Mouse (Mus musculus) kidney, postnatal 0 days (tissue): ENCODE results near the gene Arfgap1. TPM values are rescaled to one million over a fixed set of nuclear protein-coding genes. Genes with fewer than 3 reads are reported as not detected.

Experiments
- ATAC-seq: fragments of 200-750 bp; cut with Nextera tagmentation; replicated peaks from 2 replicates; pipeline ENCODE4 v1.8.0; 2017; ENCODE audit warnings: low read depth, moderate number of reproducible peaks, moderate TSS enrichment, moderate library complexity; ENCODE audit not compliant: low FRiP score
- DNase-seq: peaks from one replicate; pipeline ENCODE4 v3.0.0-alpha.2; 2016; ENCODE audit warnings: low spot score
- H3K27ac ChIP-seq: fragments of 300-500 bp; sonication (generic); 2 replicates; pipeline ENCODE4 v1.5.1; 2014; ENCODE audit warnings: mild to moderate bottlenecking
- H3K27me3 ChIP-seq: fragments of 300-500 bp; sonication (generic); 2 replicates; pipeline ENCODE4 v1.6.1; 2014; ENCODE audit warnings: low read length, mixed read lengths; ENCODE audit not compliant: insufficient read depth
- H3K36me3 ChIP-seq: fragments of 300-500 bp; sonication (generic); 2 replicates; pipeline ENCODE4 v1.6.1; 2014; ENCODE audit warnings: low read length, mixed read lengths; ENCODE audit not compliant: insufficient read depth
- H3K4me1 ChIP-seq: fragments of 300-500 bp; sonication (generic); replicated peaks from 2 replicates; pipeline ENCODE4 v1.6.1; 2014; ENCODE audit warnings: antibody characterized with exemption, low read length, mixed read lengths; ENCODE audit not compliant: insufficient read depth
- H3K4me2 ChIP-seq: fragments of 300-500 bp; sonication (generic); 2 replicates; pipeline ENCODE4 v1.6.1; 2014; ENCODE audit warnings: mild to moderate bottlenecking, low read length, moderate library complexity, mixed read lengths
- H3K4me3 ChIP-seq: fragments of 300-500 bp; sonication (generic); replicated peaks from 2 replicates; pipeline ENCODE4 v1.5.1; 2014; ENCODE audit warnings: low read depth, low read length
- H3K9ac ChIP-seq: fragments of 300-500 bp; sonication (generic); 2 replicates; pipeline ENCODE4 v1.6.1; 2014; ENCODE audit warnings: low read depth, low read length
- H3K9me3 ChIP-seq: fragments of 300-500 bp; sonication (generic); replicated peaks from 2 replicates; pipeline ENCODE4 v1.6.1; 2016; ENCODE audit warnings: low read length, inconsistent platforms, mixed read lengths
- CTCF ChIP-seq: IDR thresholded peaks from 2 replicates; pipeline ENCODE4 v1.5.1; 2016; ENCODE audit warnings: antibody characterized with exemption, low read depth, mild to moderate bottlenecking, moderate library complexity
- WGBS: fragments of 180-500 bp; shearing (Covaris S2); extraction: QIAGEN DNeasy Blood & Tissue Kit; methylation state at CpG from one replicate; pipeline ENCODE4 v1.1.7; 2014; 5-methylcytosine and 5-hydroxymethylcytosine counted together
- polyA plus RNA-seq: library from polyadenylated mRNA; unstranded; fragments of >200 nt; fragmentation: Nextera tagmentation; extraction: Ambion mirVana; gene quantifications from 2 replicates; pipeline ENCODE4 v1.2.1, GENCODE M21; 2015

Gene Arfgap1
- polyA plus RNA-seq, 1 experiment from 2014 or later, result 55.7 TPM

DNA sequence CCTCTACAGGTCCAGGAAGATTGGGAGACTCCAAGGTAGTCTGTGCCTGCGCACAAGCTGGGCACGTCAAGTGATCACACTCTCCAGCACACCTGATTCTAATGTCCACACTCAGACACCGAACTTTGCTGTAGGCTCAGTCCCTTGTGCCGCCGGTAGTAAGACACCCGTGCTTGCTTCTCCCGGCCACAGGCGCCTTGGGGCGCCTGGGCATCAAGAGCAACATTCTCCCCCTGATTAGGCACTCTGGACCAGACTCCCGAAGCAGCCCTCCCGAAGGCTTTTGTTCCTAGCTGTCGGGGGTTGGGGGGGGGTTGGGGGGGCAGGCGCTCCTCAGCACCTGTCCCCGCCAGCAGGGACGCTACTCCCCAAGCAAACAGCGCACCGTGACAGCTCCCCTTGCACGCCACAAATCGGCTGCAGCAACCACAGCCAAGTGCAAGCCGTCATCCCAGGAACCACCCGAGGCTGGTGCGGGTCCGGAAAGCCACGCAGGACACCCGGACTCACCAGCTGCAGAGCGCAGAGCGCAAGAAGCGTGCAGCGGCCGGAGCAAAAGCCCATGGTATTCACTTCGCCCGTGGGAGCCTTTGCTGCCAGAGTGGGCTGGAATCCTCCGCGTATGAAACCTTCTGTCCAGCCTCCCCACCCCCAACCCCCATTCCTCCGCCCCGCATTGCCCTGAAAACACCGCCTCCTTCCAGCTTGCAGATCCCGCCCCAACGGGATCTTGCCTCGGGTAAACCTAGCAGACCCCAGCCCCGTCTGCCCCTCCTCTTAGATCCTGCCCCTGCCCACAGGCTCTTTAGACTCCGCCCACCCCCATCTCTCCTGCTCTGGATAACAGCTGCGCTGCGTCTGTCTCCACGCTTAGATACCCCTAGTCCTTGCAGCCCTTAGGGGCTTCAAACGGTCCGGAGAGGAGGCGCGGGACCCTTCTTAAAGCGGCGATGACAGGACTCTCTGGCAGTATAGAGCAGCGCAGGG is 12.7 kb upstream of the Arfgap1 start, which contains the start of gene Nkain4:
TSS of gene Nkain4 (minus strand) at position 639 of the 987 bp plus-strand sequence.
- peak within 1 kb of the TSS; percentile 19; the same call in 1 of the 2 replicates for H3K27ac ChIP-seq
- no peaks in the 10 kb centered on the region for H3K27me3 ChIP-seq
- no peaks in the 10 kb centered on the region for H3K36me3 ChIP-seq
- DNase-seq (peak; percentile 92), ATAC-seq (peak; percentile 81)
- peak; percentile 22; the same call in 1 of the 2 replicates for TF ChIP-seq CTCF
- H3K4me3 ChIP-seq, result peak within 1 kb of the TSS; percentile 52
- peak within 1 kb of the TSS; percentile 54 for H3K9ac ChIP-seq
- peak within 1 kb of the TSS; percentile 91 for H3K4me2 ChIP-seq
- 1% methylated on average over 51 of the region's 52 CpGs for WGBS
- no peaks in the 10 kb centered on the region for H3K9me3 ChIP-seq
- peaks cover 8% of the 10 kb centered on the region; the same call in 1 of the 2 replicates for H3K4me1 ChIP-seq

DNA sequence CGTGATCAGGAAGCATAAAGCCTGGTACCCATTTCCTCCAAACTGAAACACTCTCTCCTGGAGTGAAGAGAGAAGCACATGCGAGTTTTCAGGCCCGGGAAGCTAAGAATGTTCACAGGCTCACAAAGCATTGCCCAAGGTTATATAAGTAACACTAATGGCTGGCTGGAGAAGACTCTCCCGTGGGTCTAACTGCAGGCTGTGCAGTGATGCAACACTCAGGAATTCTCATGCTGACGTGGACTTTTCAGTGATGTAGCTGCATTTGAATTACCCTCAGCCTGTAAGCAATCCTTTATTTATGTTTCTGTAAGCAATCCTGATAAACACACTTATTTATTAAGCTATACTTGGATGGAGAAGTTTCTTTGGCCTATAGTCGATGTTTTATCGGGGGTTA is 7.4 kb upstream of the Arfgap1 start:
- Histone ChIP-seq H3K4me2 (no peak overlapping the region), H3K4me3 (no peak overlapping the region), H3K27ac (no peak overlapping the region), H3K9me3 (no peaks in the 10 kb centered on the region), H3K4me1 (0 out of 2 replicates have a peak, but pooled peaks cover 3% of the 10 kb centered on the region), H3K9ac (no peak overlapping the region), H3K27me3 (no peaks in the 10 kb centered on the region), H3K36me3 (no peaks in the 10 kb centered on the region)
- ATAC-seq (no peak), DNase-seq (no peak)
- TF ChIP-seq CTCF, result no peak
- whole genome bisulfite sequencing, result 55% methylated on average over 7 of the region's 7 CpGs

GRCm38 (mm10) chr2:180960187-180960586 is 6.8 kb upstream of the Arfgap1 start:
- no peak overlapping the region for H3K4me2 ChIP-seq

GRCm38 (mm10) chr2:180962616-180963308 is 4.3 kb upstream of the Arfgap1 start:
- Histone ChIP-seq H3K27ac (no peak overlapping the region), H3K4me2 (no peak overlapping the region), H3K9ac (no peak overlapping the region), H3K27me3 (no peaks in the 10 kb centered on the region), H3K4me3 (no peak overlapping the region), H3K9me3 (no peaks in the 10 kb centered on the region), H3K36me3 (no peaks in the 10 kb centered on the region), H3K4me1 (peaks cover 7% of the 10 kb centered on the region)
- WGBS, result 77% methylated on average over 2 of the region's 2 CpGs
- TF ChIP-seq CTCF, result no peak
- ATAC-seq (no peak), DNase-seq (no peak)

More at GRCm38 (mm10) chr2:180960187-180960586, 6.8 kb upstream of the Arfgap1 start:
- 0 out of 2 replicates have a peak, but pooled peaks cover 3% of the 10 kb centered on the region for H3K4me1 ChIP-seq
- no peak overlapping the region for H3K4me3 ChIP-seq
- H3K9me3 ChIP-seq, result no peaks in the 10 kb centered on the region
- no peaks in the 10 kb centered on the region for H3K36me3 ChIP-seq
- ATAC-seq (no peak), DNase-seq (peak; percentile 57)
- no peak overlapping the region for H3K27ac ChIP-seq
- 47% methylated on average over 3 of the region's 3 CpGs for WGBS
- no peak for TF ChIP-seq CTCF
- H3K9ac ChIP-seq, result no peak overlapping the region
- H3K27me3 ChIP-seq, result no peaks in the 10 kb centered on the region

DNA sequence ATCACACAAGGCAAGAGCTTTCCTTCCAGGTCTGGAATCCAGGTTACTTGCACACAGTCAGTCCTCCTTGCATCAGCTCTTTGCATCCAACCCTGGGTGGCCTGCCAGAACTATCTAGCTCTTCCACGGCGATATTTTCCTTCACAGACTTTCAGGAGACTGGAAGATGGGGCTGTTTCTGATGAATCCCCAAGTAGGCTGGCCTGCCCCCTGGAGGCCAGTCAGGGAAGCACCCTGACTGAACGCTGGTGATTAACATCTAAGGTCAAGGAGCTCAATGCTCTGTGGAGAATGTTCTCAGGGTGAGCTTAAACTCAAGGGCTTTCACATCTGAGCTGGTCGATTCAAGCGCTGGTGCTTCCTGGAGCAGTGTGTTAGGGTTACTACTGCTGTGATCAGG is 3.1 kb upstream of the Arfgap1 start:
- no peak overlapping the region for H3K27ac ChIP-seq
- peak; percentile 81 for DNase-seq
- 3% methylated on average over 5 of the region's 5 CpGs for WGBS

More for the DNA sequence above, 3.1 kb upstream of the Arfgap1 start:
- Histone ChIP-seq H3K36me3 (no peaks in the 10 kb centered on the region), H3K4me3 (no peak overlapping the region), H3K9me3 (no peaks in the 10 kb centered on the region), H3K27me3 (no peaks in the 10 kb centered on the region), H3K9ac (no peak overlapping the region), H3K4me1 (peaks cover 16% of the 10 kb centered on the region), H3K4me2 (no peak overlapping the region)
- ATAC-seq, result 0 out of 2 replicates have a peak, but pooled peaks have one; percentile 26
- TF ChIP-seq CTCF, result peak; percentile 94
